Mouse (Mus musculus) right cerebral cortex, postnatal 36 days (tissue): ENCODE measurements around the gene Heatr3.
"Not testable (repeated sequence)": the region's sequence is repeated elsewhere in the genome, so short reads cannot be mapped to it uniquely, and the experiment has no call there.

Experiments used
- DNase-seq, 2 experiments: peaks; one replicate each; pipeline ENCODE4 v3.0.0; 2022; ENCODE audit warnings: low spot score in 2 of 2, mixed read lengths in 1 of 2

The Heatr3 gene

GRCm38 (mm10) chr8:88185716-88186115 is 48.1 kb downstream of the Heatr3 start:
- DNase-seq: no peak

GRCm38 (mm10) chr8:88197328-88197727 is 59.7 kb downstream of the Heatr3 start:
- DNase-seq: no peak

GRCm38 (mm10) chr8:88198551-88198944 is 60.9 kb downstream of the Heatr3 start:
- no peak for DNase-seq

GRCm38 (mm10) chr8:88198945-88199571 is 61.4 kb downstream of the Heatr3 start, which contains the start of gene Tent4b:
Gene Tent4b, plus strand, starts transcription at chr8:88199213.
- DNase-seq: peak; percentile 86 to 90

GRCm38 (mm10) chr8:88199700-88200601 is 62.3 kb downstream of the Heatr3 start:
- peak; percentile 15 to 16 for DNase-seq

- no peak for DNase-seq
These were observed 63.3 kb downstream of the Heatr3 start for GRCm38 (mm10) chr8:88200724-88201495.

GRCm38 (mm10) chr8:88201641-88202040 is 64.0 kb downstream of the Heatr3 start:
- DNase-seq: no peak

GRCm38 (mm10) chr8:88206016-88206415 is 68.4 kb downstream of the Heatr3 start:
- DNase-seq: no peak

- DNase-seq: no peak
These were observed 69.6 kb downstream of the Heatr3 start for GRCm38 (mm10) chr8:88207121-88207821.

GRCm38 (mm10) chr8:88209930-88210827 is 72.5 kb downstream of the Heatr3 start:
- DNase-seq: not testable (repeated sequence)

- DNase-seq: no peak
These were observed 83.7 kb downstream of the Heatr3 start for GRCm38 (mm10) chr8:88221353-88221752.
